Mouse (Mus musculus) C2C12 (cell line): ENCODE measurements at regions not wholly inside any gene's neighbourhood (a gene's known extent, or its start where the extent isn't known, plus 50 kb on each side); places are given as distances from the start of the nearest gene placed in this dataset.

ENCODE experiments used
- H3K27me3 ChIP-seq: one replicate; pipeline ENCODE4 v1.6.1; 2011; ENCODE audit not compliant: control insufficient read depth, insufficient read depth, insufficient read length
- H3K36me3 ChIP-seq: one replicate; pipeline ENCODE4 v1.6.1; 2011; ENCODE audit not compliant: control insufficient read depth, insufficient read depth
- H3K4me3 ChIP-seq: one replicate; pipeline ENCODE4 v1.5.1; 2011; ENCODE audit warnings: mild to moderate bottlenecking, control low read depth; ENCODE audit not compliant: poor library complexity, insufficient read depth, severe bottlenecking
- H3K79me2 ChIP-seq: one replicate; pipeline ENCODE4 v1.6.1; 2011; ENCODE audit not compliant: control insufficient read depth, insufficient read depth
- H3K79me3 ChIP-seq: one replicate; pipeline ENCODE4 v1.6.1; 2011; ENCODE audit warnings: low read depth, control low read depth
- H3ac ChIP-seq: one replicate; pipeline ENCODE3; 2011; ENCODE audit warnings: low read depth; ENCODE audit not compliant: control insufficient read depth, insufficient read length
- CEBPB ChIP-seq: IDR thresholded peaks from one replicate; pipeline ENCODE4 v1.6.1; 2011; ENCODE audit warnings: low read depth, mild to moderate bottlenecking, control low read depth, moderate library complexity
- CTCF ChIP-seq: IDR thresholded peaks from one replicate; pipeline ENCODE4 v1.5.1; 2011; ENCODE audit not compliant: control insufficient read depth, insufficient read depth, insufficient read length
- FOSL1 ChIP-seq: IDR thresholded peaks from one replicate; pipeline ENCODE4 v1.8.0; 2011; ENCODE audit warnings: mild to moderate bottlenecking, low read length; ENCODE audit not compliant: poor library complexity, insufficient read depth, severe bottlenecking
- MAX ChIP-seq: IDR thresholded peaks from one replicate; pipeline ENCODE4 v1.6.1; 2011; ENCODE audit warnings: mild to moderate bottlenecking, control low read depth
- MYOD1 ChIP-seq: IDR thresholded peaks from one replicate; pipeline ENCODE4 v1.6.1; 2011; ENCODE audit warnings: low read depth; ENCODE audit not compliant: control insufficient read depth, insufficient read length
- MYOG ChIP-seq: IDR thresholded peaks from one replicate; pipeline ENCODE4 v1.6.1; 2011; ENCODE audit not compliant: control insufficient read depth, insufficient read length; ENCODE audit errors: extremely low read depth
- USF1 ChIP-seq: IDR thresholded peaks from one replicate; pipeline ENCODE4 v1.6.1; 2011; ENCODE audit warnings: low read depth, mild to moderate bottlenecking, control low read depth, moderate library complexity

- Histone ChIP-seq H3K79me2 (no peaks in the 10 kb centered on the region), H3K4me3 (no peak overlapping the region), H3K36me3 (no peaks in the 10 kb centered on the region), H3K79me3 (no peaks in the 10 kb centered on the region), H3K27me3 (no peaks in the 10 kb centered on the region), H3ac (no peak overlapping the region)
- no peak for TF ChIP-seq USF1
- no peak for TF ChIP-seq MYOD1
- TF ChIP-seq CEBPB = no peak
- TF ChIP-seq MAX = no peak
- no peak for TF ChIP-seq CTCF
- TF ChIP-seq FOSL1 = no peak
- TF ChIP-seq MYOG = no peak
These were observed 56.1 kb upstream of the Hmgn3 start for GRCm38 (mm10) chr9:83202583-83202982.

DNA sequence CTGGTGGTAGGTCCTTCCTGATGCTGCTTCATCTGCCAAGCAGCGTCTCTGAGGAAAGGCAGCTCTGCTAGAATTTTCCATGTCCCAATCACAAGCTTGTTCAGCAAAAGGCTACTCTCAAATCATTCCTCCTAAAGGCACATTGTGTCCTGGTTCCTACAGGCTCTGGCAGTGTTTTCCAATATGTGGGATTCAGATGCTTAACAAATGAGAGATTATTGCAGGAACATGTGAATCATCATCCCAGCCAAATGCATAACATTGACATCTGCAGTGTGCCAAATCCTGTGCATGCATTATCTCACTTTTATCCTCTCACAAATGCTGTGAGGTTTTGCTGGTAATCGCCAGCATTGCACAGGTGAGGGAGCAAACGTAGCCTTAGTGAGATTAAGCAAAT is 53.3 kb upstream of the Hmgn3 start:
- H3K27me3 ChIP-seq = no peaks in the 10 kb centered on the region
- no peak overlapping the region for H3ac ChIP-seq
- TF ChIP-seq MYOD1 (no peak), USF1 (no peak), MYOG (no peak), CEBPB (no peak), MAX (no peak)
- H3K79me2 ChIP-seq = no peaks in the 10 kb centered on the region
- no peak overlapping the region for H3K4me3 ChIP-seq
- H3K36me3 ChIP-seq = no peaks in the 10 kb centered on the region
- H3K79me3 ChIP-seq = no peaks in the 10 kb centered on the region

DNA sequence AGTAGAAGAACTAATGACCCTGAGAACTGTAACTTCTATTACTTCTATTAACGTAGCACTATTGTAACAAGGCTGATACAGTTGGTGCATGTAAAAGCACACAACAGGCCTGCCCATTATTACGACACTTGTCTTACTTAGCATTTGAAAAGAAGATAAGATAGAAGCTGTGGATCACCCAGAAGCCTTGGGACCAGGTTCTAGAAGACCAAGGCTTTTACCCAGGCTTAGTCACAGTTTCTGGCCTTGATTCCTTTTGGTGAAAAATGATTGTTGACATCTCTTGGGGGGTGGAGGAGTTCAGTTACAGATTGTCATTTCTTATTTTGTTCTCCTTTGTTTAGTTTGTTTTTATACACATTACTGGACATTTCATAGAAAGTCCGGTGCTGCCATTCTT is 52.7 kb upstream of the Hmgn3 start:
- Histone ChIP-seq H3K79me3 (no peaks in the 10 kb centered on the region), H3K79me2 (no peaks in the 10 kb centered on the region), H3K27me3 (no peaks in the 10 kb centered on the region), H3K4me3 (no peak overlapping the region), H3ac (no peak overlapping the region), H3K36me3 (no peaks in the 10 kb centered on the region)
- TF ChIP-seq MYOG = no peak
- TF ChIP-seq CEBPB = no peak
- no peak for TF ChIP-seq MYOD1

GRCm38 (mm10) chr9:83197013-83197412 is 50.5 kb upstream of the Hmgn3 start:
- Histone ChIP-seq H3K79me3 (no peaks in the 10 kb centered on the region), H3K27me3 (no peaks in the 10 kb centered on the region), H3ac (no peak overlapping the region), H3K36me3 (no peaks in the 10 kb centered on the region), H3K79me2 (no peaks in the 10 kb centered on the region), H3K4me3 (no peak overlapping the region)
- TF ChIP-seq CTCF (no peak), MAX (no peak), MYOG (no peak), FOSL1 (no peak), USF1 (no peak), CEBPB (no peak), MYOD1 (no peak)
